Mouse (Mus musculus) left cerebral cortex, adult 2 months (tissue): ENCODE results near the gene Agfg1. TPM values are rescaled to one million over a fixed set of nuclear protein-coding genes. Genes with fewer than 3 reads are reported as not detected.
"Not testable (repeated sequence)": the region's sequence is repeated elsewhere in the genome, so short reads cannot be mapped to it uniquely, and the experiment has no call there.

ENCODE experiments used
- DNase-seq, 2 experiments: peaks; one replicate each; pipeline ENCODE4 v3.0.0; 2021 to 2022; ENCODE audit warnings: low spot score in 2 of 2, mixed read lengths in 1 of 2; ENCODE audit errors: extremely low spot score in 1 of 2
- H3K27ac ChIP-seq: fragments of 200-600 bp; 2 replicates; pipeline ENCODE4 v1.8.1; 2022
- H3K4me3 ChIP-seq: fragments of 200-600 bp; 2 replicates; pipeline ENCODE4 v1.8.1; 2022
- CTCF ChIP-seq: fragments of 200-600 bp; IDR thresholded peaks from 2 replicates; pipeline ENCODE4 v1.8.1; 2022; ENCODE audit warnings: antibody characterized with exemption, mild to moderate bottlenecking, moderate library complexity
- intact Hi-C: fragments of 180-260 bp; cut with DNase I; formaldehyde crosslinking; loops from one replicate; pipeline ENCODE4 v1.15.1; 2025
- microRNA-seq, 2 experiments: library from miRNA; unstranded; fragments of <30 nt; microRNA quantifications; one replicate each; pipeline ENCODE4 v1.2.0; 2021
- total RNA-seq, 2 experiments: library from RNA; stranded (reverse); gene quantifications; 2 replicates each; pipeline ENCODE4 v1.2.3; 2021

The Agfg1 gene
- total RNA-seq, 2 experiments from 2014 or later: 76.6 to 78.3 TPM

DNA sequence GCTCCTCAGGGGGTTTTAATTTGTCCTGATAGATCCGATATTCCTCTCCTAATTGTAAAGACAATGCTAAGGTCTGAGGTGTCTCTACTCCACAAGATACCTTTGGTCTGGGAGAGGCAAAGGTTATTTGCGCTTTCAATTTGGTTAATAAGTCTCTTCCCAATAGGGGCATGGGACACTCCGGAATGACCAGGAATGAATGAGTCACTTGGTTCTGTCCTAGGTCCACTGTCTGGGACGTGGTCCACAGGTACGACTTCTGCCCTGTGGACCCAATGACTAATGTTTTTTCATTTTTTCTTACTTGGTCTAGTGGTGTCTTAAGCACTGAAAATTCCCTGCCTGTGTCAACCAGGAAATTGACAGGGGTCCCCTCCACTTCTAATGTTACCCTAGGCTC lies 99.4 kb downstream of the Agfg1 start:
- no peak for DNase-seq
- no peak for TF ChIP-seq CTCF
- intact Hi-C loops: no loop called here
- Histone ChIP-seq H3K4me3 (no peak overlapping the region), H3K27ac (no peak overlapping the region)

DNA sequence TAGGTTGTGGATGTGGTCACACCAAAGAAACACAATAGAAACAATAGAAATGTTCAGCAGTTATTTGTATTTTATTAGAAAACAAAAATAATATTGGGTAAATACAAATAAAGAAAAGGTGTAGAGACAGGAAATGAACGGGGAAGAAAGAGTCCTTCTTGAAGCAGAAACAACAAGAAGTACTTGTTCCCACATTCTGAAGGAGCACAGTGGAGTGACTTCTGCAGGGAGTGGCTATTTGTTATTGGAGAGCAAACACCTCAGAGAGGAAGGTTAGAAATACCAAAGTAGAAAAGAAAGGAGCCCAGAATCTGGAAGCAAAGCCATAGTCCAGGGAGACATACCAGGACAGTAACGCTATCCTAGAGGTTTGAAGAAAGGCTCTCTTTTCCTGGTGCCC lies 103.2 kb downstream of the Agfg1 start:
- H3K4me3 ChIP-seq, intact Hi-C loops, H3K27ac ChIP-seq, DNase-seq: not testable (repeated sequence)

DNA sequence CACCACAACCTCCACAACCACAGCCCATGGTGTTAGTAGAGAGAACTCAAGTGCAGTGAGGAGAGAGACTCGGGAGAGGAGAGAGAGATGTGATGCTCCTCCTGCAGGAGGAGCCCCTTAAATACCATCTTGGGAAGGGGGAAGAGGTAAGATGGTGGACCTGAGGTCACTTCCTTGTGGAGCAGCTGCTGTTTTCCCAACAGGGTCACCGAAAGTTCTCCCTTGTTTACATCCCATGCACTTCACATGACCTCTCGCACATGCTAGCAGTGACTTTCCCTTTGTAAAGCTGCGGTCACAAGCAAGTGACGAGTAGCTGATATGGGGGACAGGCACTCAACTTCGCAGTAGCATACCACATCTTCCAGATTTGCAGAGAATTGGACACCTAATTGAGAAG lies 104.0 kb downstream of the Agfg1 start, which contains the start of gene A030003K21Rik:
Gene A030003K21Rik (minus strand): TSS at position 94 of the 400 bp plus-strand sequence.
- DNase-seq: not testable (repeated sequence)

DNA sequence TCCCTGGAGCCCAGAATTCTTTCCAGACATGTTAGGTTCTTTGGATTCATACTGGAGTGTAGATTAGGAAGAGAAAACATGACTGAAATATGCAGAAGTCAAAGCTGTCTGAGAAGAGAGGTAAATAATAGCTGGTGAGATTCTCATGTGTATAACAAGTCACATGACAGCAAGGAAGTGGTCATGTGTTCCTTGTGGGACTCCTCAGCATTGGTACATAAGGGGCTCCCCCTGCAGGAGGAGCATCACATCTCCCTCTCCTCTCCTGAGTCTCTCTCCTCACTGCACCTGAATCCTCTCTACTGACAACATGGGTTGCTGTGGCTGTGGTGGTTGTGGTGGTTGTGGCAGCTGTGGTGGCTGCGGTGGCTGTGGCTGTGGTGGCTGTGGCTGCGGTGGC lies 106.7 kb downstream of the Agfg1 start:
- DNase-seq, H3K27ac ChIP-seq, intact Hi-C loops, H3K4me3 ChIP-seq: not testable (repeated sequence)

More for the DNA sequence above, 104.0 kb downstream of the Agfg1 start, which contains the start of gene A030003K21Rik:
- intact Hi-C loops, H3K4me3 ChIP-seq, H3K27ac ChIP-seq: not testable (repeated sequence)

DNA sequence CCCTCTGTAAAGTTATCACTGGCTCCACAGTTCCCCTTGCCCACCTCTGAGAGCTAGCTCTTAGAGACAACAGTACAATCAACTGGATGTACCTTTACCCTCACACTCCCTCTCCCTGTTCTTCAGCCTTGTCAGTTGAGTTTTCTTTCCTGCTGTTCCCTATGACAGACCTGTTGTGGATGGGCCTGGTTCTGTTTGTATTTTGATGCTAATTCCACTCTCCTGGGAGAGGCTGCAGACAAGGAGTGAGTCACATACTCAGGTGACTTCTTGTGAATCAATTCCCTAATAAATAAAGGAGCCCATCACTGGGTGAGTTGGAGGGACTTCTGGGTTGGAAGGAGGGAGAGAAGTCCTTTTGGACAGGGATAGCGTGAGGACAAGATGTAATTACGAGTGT lies 109.3 kb downstream of the Agfg1 start:
- no peak for TF ChIP-seq CTCF
- DNase-seq: no peak
- intact Hi-C loops: no loop called here
- Histone ChIP-seq H3K4me3 (no peak overlapping the region), H3K27ac (no peak overlapping the region)

Small RNA genes lying within 50 kb of the gene (microRNA-seq; reads per million reads assigned to microRNA genes)
- 0.48 to 0.49 reads per million in 2 experiments for gene Gm22396

Other genes with a start within 250 kb of the Agfg1 start
- 100 to 1,000 TPM; 263 to 273 TPM for gene Mff, start 114.6 kb upstream of the Agfg1 start, total RNA-seq
- gene Tm4sf20, start 71.0 kb upstream of the Agfg1 start, total RNA-seq: not detected
- gene Gm47791, start 68.2 kb upstream of the Agfg1 start, total RNA-seq: not detected
- gene A030005L19Rik, start 73.8 kb downstream of the Agfg1 start, total RNA-seq: under 1 TPM; 0.61 to 0.91 TPM
- not detected for gene A030014E15Rik, start 85.4 kb downstream of the Agfg1 start, total RNA-seq
- gene Gm6217, start 91.9 kb downstream of the Agfg1 start, total RNA-seq: not detected
- gene A030003K21Rik, start 103.9 kb downstream of the Agfg1 start, total RNA-seq: not detected
- gene Gm7544, start 116.5 kb downstream of the Agfg1 start, total RNA-seq: not detected
- not detected for gene Gm47955, start 120.8 kb downstream of the Agfg1 start, total RNA-seq
- not detected for gene Gm47959, start 161.1 kb downstream of the Agfg1 start, total RNA-seq
- 1 to 10 TPM; 1.8 to 2.0 TPM for gene Slc19a3, start 199.0 kb downstream of the Agfg1 start, total RNA-seq
- not detected for gene Krtap28-10, start 203.0 kb downstream of the Agfg1 start, total RNA-seq
- gene Gm47969, start 205.4 kb downstream of the Agfg1 start, total RNA-seq: not detected
- not detected for gene A030005K14Rik, start 219.9 kb downstream of the Agfg1 start, total RNA-seq
- not detected for gene Krtap28-13, start 221.4 kb downstream of the Agfg1 start, total RNA-seq